ENCODE assay signal across 21 mouse cellular contexts in the genomic region with DNA sequence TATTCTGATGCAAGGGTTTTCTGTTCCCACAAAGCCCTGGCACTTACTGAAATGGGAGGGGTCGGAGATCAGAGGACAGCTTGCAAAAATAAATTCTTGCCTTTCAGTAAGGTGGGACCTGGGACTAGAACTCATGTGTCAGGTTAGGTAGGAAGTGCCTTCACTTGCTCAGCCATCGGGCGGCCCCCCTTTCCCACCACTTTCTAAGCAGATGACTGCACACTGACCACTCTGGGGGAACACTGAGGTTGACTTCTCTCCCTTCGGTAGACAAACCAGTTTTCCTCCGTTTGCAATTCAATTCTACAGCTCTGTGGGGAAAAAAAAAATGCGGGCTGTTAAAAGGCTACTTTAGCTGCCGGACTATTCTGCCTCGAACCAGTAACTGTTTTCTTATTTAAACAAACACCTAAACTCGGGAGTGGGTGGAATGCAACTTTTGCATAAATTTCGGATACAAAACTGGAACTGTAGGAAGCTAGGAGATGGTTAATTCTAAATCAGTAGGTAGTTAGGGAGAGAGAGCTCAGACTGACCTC. TPM values are rescaled to one million over a fixed set of nuclear protein-coding genes. Genes with fewer than 3 reads are reported as not detected.
DNase-seq lines count a peak whose midpoint lies in the region; ATAC-seq and TF ChIP-seq lines count a peak whose summit lies in the region.
"Had no signal": no experiment of that assay in that cellular context is flagged by ENCODE, and none has a peak within 500 bp of the region (broad histone marks: within the 10 kb centered on the region; RNA-seq: fewer than 3 reads in every experiment).

No protein-coding gene starts in this region.

- H3K36me3 ChIP-seq in E14TG2a.4 (ENCODE audit: insufficient read depth, low read length) = peaks cover 15% of the 10 kb centered on the region
- peaks cover 1% of the 10 kb centered on the region; the same call in 1 of the 2 replicates for H3K36me3 ChIP-seq in embryonic facial prominence, embryonic 13.5 days
- H3K36me3 ChIP-seq: heart, embryonic 15.5 days; limb, embryonic 10.5 days; liver, embryonic 15.5 days; midbrain, embryonic 15.5 days had no signal

- peak overlapping the region; percentile 55 for H3K4me3 ChIP-seq in E14TG2a.4 (replicated peaks; ENCODE audit: low read length)
- H3K4me3 ChIP-seq in embryonic facial prominence, embryonic 13.5 days = no peak overlapping the region
- H3K4me3 ChIP-seq: erythroblast, embryonic 14.5 days; heart, embryonic 15.5 days; limb, embryonic 10.5 days; liver, embryonic 15.5 days; midbrain, embryonic 15.5 days had no signal

- H3K9ac ChIP-seq in embryonic facial prominence, embryonic 13.5 days = no peak overlapping the region
- H3K9ac ChIP-seq: heart, embryonic 15.5 days; liver, embryonic 15.5 days; midbrain, embryonic 15.5 days had no signal

- no peak for ATAC-seq in embryonic facial prominence, embryonic 13.5 days (ENCODE audit: insufficient number of reproducible peaks, insufficient read depth, low FRiP score, low TSS enrichment, low read depth)
- ATAC-seq: CD4-positive, CD25-positive, alpha-beta regulatory T cell, adult 4 months; midbrain, embryonic 15.5 days had no signal

- H3K27me3 ChIP-seq in E14TG2a.4 (ENCODE audit: insufficient read depth, low read length) = no peaks in the 10 kb centered on the region
- H3K27me3 ChIP-seq in embryonic facial prominence, embryonic 13.5 days = peaks cover 3% of the 10 kb centered on the region; the same call in 1 of the 2 replicates
- H3K27me3 ChIP-seq: liver, embryonic 15.5 days; midbrain, embryonic 15.5 days had no signal

- WGBS in embryonic facial prominence, embryonic 13.5 days = 25% methylated on average over 10 of the region's 10 CpGs

- H3K4me1 ChIP-seq in E14TG2a.4 (replicated peaks; ENCODE audit: low read depth, low read length) = peaks cover 71% of the 10 kb centered on the region
- peaks cover 9% of the 10 kb centered on the region for H3K4me1 ChIP-seq in embryonic facial prominence, embryonic 13.5 days
- H3K4me1 ChIP-seq: heart, embryonic 15.5 days had no signal

- peak; percentile 38 for DNase-seq in embryo, embryonic 10 days (ENCODE audit: low spot score)
- DNase-seq in embryo, embryonic 11 days = no peak
- DNase-seq in kidney, adult 18-20 months = peak; percentile 15
- DNase-seq in kidney, postnatal 10 days = no peak
- no peak for DNase-seq in testis, postnatal 10 days (ENCODE audit: low spot score)
- no peak for DNase-seq in right cerebral cortex, adult 2 months (ENCODE audit: low spot score in 2 of 2)
- DNase-seq: adrenal gland, postnatal 36 days; cerebellum, adult 9-10 months; gastrocnemius, postnatal 10 days; heart, adult 18-20 months; layer of hippocampus, postnatal 36 days; thymus, adult 2 months had no signal

- no peak overlapping the region for H3K27ac ChIP-seq in embryonic facial prominence, embryonic 13.5 days
- H3K27ac ChIP-seq: heart, embryonic 15.5 days; limb, embryonic 10.5 days; macrophage; midbrain, embryonic 15.5 days had no signal

- H3K9me3 ChIP-seq in E14TG2a.4 (ENCODE audit: low read length) = no peaks in the 10 kb centered on the region
- no peaks in the 10 kb centered on the region for H3K9me3 ChIP-seq in embryonic facial prominence, embryonic 13.5 days
- H3K9me3 ChIP-seq: heart, embryonic 15.5 days; limb, embryonic 10.5 days; liver, embryonic 15.5 days; midbrain, embryonic 15.5 days had no signal

- no peak for TF ChIP-seq CTCF in E14TG2a.4 (conservative IDR thresholded peaks at IDR 0.05; ENCODE audit: low read length)

- H3K4me2 ChIP-seq in embryonic facial prominence, embryonic 13.5 days = 0 out of 2 replicates have a peak overlapping the region, but pooled peaks have one; percentile 14
- H3K4me2 ChIP-seq: heart, embryonic 15.5 days; liver, embryonic 15.5 days; midbrain, embryonic 15.5 days had no signal

RNA-seq across cellular contexts. Expression of a gene that starts 8.9 kb away (rescaled TPM):
- 6.0 and 6.7 TPM in 2 replicates for polyA plus RNA-seq in embryonic facial prominence, embryonic 13.5 days (2015; fragmentation: Nextera tagmentation; extraction: Ambion mirVana)
- polyA plus RNA-seq: CD4-positive, CD25-positive, alpha-beta regulatory T cell, adult 4 months had no signal

RNA-seq across cellular contexts. Expression of a gene that starts 47.7 kb away (rescaled TPM):
- 390 and 452 TPM in 2 replicates for polyA plus RNA-seq in embryonic facial prominence, embryonic 13.5 days (2015; fragmentation: Nextera tagmentation; extraction: Ambion mirVana)

Comparison
In these comparisons a context has a peak if more than half of its experiments do, and no peak if none do; other contexts are left out.
1. DNase-seq: peak in embryo, embryonic 10 days (single experiment) and kidney, adult 18-20 months (single experiment); none in embryo, embryonic 11 days (single experiment), kidney, postnatal 10 days (single experiment), testis, postnatal 10 days (single experiment) and right cerebral cortex, adult 2 months (0 of 2).